Mouse (Mus musculus) adrenal gland, adult (tissue): Measurements from ENCODE around the gene Deup1.

Experiments
- DNase-seq, 2 experiments: peaks; one replicate each; pipeline ENCODE4 v3.0.0; 2022 to 2023; ENCODE audit warnings: low spot score in 1 of 2; ENCODE audit not compliant: inconsistent age in 2 of 2

Deup1 gene

DNA sequence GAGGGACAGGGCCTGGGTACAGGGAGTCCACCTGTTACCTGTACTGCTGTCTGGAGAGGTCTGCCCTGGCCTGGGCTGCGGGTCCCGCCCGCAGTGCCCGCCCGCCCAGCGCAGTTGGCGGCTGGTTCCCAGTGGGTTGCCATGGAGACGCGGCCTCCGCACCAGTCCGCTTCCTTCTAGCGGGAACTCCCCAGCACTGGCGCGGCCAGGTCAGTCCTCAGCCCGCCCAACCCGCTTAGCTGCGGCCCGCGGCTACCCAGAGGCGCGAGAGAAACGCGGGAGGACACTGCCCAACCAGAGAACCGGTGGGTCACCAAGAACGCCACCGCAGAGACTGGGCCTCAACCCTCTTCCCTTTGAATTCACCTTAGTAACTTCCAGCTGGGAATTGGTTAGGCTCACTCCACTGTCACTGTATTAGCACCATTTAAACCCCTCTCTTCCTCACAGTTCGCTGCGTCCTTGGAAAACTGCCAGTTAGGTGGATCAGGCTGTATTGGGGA lies at the start of gene Deup1:
Gene Deup1 (minus strand): TSS at position 149 of the 503 bp plus-strand sequence.
- DNase-seq: peak; percentile 34 to 42

DNA sequence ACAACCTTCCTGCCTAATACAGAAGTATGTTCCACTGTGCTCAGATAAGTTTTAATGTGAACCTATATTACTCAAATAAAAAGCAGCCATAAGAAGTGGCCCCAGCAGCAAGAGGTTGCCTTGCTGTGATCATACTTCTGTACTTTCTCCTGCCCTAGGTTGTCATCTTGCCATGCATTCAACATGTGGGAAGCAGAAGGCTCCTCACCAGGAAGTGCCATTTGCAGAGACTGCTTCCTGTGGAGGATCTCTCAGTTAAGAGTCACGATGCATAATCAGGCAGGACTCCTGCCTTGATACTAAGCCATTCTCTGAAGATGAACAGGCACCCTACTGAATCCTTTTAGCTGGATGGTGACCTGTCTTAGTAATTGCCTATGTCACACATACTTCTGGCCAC lies 44.5 kb upstream of the Deup1 start:
- DNase-seq: no peak

DNA sequence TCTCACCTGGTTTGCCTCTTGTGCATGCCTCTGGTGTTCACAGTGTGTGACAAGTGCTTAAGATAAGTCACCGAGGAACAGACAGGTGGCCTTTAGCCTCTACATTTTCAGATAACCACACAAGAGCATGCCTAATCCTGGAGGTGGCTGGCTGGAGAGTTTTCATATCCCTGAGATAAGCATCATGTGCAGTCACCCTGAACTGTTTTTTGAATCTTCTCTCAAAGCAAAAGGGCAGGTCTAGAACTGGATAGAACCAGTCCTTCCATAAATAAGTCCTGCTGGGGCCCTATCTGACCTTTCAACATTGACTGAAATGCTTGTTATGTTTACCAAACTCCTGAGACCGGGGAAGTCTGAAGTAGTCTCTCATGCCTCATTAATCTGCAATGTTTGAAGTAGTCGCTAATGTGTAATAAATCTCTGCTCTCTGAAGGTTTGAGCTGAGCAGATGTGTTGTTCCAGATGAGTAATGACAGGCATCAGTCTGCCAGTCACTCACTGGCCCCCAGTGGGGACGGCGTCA lies 42.3 kb upstream of the Deup1 start:
- DNase-seq: no peak

DNA sequence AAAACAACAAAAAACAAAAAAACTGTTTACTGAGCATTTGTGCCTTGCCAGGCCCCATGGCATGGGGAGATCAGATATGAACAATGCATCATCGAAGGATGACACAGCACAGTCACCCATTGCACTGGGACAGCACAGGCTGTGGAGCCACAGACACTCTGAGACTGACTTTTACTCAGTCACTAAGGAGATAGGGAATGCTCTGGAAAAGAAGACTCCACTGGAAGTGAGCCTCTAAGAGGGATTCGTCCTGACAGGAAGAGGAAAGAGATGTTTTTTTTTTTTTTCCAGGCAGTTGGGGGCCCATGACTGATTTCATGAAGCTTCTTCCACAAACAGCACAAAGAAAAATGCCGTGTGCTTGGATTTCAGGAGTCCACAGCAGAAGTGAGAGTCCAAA lies 41.7 kb upstream of the Deup1 start:
- DNase-seq: no peak

DNA sequence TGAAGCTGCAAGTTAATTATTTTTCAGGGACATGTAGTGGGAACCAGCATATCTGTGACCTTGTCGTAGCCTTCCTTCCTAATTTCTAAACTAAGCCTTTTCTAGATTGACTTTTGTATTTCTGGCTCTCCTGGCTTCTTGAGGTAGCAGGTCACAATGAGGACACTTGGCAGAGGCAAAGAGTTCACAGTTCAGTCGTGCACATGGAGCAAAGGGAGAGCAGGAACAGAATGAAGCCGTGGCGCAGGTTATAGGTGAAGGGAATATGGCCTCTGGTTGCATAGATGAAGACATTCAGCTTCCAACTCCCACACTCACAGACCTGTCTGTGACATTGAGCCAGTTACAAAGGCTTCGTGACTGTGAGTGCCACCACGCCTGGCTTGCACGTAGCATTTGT lies 36.9 kb upstream of the Deup1 start:
- no peak for DNase-seq

DNA sequence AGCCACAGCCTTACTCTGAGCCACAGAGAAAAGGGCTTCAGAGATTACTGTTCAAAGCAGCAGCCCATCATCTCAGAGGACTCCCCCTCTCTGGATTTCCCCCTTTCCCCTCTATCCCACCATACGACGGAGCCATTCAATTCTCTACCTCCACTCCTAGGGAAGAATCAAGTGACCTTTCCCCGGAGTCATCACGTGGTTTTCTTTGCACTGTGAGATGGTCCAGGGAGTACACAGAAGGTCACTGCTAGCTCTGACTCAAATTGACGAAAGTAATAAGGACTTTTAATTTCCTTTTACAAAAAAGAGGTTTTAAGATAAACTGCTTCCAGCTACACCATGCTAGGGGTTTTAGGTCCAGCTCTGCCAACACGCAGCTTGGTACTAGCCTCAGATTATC lies 31.3 kb upstream of the Deup1 start:
- DNase-seq: peak; percentile 9 to 57

DNA sequence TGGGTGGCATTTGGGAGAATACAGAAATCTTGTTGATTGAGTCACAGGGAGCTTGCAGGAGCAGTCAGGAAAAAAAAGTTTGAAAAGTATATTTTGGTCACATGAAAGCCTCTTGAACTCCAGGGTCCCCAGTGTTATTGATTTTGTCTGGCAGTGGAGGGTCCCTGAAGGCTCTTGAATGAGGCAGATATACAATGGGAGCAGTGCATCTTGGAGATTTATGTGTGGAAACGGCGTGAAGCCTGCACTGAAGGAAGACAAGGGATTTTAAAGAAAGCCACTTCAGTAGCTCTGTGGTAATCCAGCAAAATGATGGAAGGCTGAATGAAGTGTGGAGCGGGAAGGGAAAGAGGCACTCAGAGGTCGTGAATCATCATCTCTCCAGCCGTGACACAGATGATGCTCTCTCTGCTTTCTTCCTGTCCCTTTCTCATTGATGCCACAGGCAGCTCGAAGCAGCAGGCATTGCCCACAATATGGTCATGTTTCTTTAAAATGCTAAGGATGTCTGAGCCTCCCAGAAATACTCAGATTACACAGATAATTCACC lies 30.6 kb upstream of the Deup1 start:
- DNase-seq: peak in 1 of 2 experiments; percentile 37

DNA sequence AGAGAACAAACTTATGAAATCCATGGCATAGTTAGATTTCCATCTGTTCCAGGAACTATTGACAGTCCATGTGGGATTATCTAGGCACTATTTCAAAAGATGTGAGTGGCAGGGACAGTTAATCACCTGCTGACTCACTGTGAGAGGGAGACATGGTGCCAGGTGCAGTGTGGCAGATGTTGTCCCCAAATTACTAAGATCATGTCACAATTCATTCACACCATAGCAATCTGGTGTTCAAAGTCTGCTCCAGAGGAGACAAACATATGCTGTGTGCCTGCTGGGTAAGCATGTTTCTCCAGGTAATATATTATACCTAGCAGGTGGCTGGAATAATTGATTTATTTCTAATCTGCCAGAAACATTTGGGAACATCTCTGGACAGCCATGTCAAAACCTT lies 25.3 kb upstream of the Deup1 start:
- no peak for DNase-seq

DNA sequence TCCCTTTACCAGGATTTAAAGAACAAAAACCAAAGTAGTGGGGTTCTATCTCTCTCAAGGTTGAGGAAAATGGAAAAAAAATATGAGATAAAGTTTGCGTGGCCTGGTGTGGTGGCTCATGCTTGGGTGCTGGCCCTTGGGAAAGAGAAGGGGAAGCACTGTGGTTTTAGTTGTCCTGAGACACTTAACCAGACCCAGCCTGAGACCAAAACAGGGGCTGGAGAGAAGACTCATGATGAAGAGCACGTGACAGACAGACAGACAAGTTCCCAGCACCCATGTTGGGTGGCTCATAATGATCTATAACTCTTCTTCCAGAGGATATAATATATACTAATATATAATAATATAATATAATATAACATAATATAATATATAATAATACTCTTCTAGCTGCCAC lies 22.2 kb upstream of the Deup1 start:
- no peak for DNase-seq

DNA sequence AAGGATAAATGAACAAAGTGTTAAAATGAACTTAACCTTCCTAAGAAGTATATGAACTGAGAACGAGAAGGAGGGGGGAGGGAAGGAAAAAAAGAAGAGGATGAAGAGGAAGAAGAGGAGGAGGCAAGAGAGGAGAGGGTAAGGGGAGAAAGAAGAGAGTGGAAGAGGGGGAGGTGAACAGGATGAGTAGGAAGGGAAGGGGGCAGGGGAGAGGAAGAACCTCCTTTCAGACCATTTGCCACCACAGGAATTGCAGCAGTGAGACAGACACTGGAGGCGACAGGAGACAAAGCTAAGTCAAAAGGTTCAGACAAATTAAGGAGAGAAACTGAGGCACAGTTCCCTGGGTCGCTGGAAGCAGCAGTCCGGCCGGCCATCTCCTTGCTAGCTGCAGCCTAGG lies 349 bp downstream of the Deup1 start:
- no peak for DNase-seq

DNA sequence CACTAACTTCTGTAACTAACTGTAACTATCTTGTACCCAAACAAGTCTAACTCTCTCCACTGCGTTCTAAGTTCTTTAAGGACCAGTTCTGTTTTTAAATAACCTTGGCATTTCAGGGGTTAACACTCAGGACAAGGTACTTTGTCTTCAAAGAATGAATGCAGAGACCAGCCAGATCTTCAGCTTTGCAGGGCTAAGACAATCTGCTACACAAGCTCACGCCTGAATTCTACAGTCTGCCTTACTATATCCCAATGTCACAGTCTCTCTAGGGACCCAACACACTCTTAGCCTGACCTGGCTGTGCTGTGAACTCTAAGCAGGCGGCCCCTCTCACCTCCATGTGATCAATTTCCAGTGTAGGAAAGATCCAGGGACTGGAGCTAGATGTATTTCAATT lies 3.0 kb downstream of the Deup1 start:
- DNase-seq: no peak

DNA sequence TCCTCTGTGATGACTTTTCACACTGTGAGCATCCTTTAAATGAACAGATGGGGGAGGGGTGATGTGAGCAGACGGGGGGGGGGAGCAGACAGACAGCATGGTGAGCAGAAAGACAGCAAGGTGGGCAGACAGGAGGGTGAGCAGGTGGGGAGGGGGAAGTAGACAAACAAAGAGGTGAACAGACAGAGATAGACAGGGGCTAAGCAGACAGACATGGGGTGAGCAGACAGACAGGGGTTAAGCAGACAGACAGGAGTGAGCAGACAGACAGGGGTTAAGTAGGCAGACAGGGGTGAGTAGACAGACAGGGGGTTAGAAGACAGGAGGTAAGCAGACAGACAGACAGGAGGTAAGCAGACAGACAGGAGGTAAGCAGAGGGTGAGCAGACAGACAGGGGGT lies 8.0 kb downstream of the Deup1 start:
- no peak for DNase-seq

DNA sequence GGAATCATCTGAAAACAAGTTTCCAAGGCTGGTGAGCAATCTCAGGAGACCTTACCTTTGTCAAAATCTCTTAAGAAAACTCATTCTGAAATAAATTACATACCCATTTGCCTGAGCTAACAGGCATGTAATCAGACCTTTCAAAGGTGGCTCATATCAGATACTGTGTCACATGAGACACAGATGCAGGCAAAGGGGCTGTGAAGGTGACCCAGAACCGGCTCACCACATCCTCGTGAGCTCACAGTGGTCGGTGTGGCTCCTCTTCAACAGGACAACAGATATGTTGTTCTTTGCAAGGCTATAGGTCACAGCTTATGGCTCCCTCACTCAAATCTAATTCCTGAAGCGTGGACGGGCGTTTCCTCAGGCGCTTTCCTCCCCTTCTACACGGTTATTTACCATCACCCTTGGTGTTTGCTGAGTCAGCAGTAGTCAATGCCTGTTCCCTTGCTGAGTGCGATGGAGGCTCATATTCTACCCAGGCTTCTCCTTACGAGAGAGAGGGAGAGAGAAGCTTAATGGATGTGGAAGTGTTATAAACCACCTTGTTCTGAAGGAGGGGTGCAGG lies 8.6 kb downstream of the Deup1 start:
- no peak for DNase-seq

DNA sequence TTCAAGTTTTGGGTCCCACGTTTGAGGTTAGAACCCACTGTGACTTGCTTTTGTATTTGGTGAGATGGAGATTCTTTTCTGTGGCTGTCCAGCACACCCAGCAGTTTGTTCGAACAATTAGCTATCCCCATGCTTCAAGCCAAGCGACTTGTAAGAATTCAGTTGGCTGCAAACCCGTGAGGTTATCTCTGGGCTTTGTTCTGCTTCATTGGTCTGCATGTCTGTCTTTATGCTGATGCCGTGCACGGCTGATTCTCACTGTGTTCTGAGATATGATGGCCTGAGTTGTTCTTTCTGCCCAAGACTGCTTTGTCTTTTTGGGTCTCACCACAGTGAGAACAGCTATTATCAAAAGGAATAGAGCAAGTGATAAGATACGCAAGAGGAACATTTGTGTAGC lies 10.7 kb downstream of the Deup1 start:
- DNase-seq: no peak

DNA sequence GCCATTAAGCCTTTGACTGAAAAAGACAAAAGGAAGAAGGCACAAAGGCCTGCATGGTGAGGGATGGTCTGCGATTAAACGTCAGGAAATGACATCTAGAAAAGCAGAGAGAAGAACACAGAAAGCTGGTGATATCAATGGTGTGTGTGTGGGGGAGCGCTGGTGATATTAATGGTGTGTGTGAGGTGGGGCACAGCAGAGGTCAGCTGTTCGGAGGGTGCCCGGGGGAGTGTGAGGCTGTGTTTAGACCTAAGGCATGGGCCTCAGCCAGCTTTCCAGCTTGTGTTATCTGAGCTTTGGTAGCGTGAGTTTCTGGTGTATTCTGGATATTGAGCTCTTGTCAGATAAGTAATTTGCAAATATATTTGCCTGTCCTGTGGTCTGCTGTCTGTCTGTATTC lies 11.3 kb downstream of the Deup1 start:
- DNase-seq: no peak

DNA sequence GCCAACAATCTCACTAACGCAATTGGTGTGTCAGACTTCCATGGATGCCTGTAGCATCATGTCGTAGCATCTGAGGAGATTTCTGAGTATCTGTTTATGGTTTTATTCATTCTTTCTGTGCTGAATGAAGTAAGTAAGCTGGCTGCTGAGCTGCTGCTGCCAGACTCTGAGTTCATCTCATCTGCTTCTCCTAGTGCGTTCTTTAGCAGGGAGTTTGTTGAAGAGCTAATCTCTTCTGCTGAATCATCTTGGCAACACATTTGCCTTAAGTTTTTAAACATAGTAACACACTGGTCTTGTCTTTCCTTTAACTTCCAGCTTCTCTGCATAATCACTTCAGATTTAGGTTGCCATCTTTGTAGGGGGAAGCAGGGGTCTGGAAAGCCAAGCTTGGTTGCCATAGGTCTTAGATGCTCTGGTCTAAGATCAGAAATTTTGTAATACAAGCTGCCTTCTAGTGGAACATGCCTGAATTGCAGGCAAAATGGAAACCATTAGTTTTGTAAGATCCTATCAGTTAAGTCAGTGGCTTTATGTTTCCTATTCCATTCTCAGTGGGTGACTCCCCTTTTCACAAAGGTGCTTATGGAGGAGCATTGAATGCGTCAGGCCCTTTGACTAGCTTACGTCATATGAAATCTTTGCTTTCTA lies 18.3 kb downstream of the Deup1 start:
- DNase-seq: no peak

DNA sequence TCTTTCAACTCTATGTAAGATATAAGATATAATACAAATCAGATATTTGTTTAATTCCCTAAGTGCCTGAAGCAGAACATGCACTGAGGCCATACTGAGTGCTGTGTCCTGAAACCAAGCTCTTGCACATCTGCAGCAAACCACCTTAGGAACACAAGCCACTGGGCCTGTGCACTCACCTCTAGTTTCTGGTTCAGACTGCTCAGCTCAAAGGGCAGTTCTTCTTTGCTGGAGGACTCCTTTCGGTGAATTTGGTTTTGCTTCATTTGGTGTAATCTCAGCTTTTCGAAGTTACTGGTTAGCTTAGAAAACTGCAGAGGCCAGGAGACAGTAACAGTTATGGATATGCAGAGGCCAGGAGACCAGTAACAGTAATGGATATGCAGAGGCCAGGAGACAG lies 20.1 kb downstream of the Deup1 start:
- DNase-seq: no peak

DNA sequence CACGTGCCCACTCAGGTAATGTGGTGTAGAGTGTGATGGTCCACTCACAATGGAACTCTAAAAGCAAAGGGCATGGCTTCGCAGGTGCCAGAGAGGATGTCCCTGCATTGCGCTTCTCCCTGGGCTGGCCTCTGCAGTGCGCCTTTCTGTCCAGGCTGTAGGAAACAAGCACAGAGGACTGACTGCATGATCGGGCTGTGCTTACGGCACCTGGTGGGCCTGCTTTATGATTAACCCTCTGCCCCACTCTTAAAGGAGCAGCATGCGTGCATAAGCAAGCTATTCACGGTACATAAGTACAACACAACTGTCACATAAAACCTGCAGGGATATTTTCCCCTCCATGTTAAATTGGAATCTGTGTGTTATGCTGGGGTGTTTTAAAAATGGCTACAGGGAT lies 24.6 kb downstream of the Deup1 start:
- DNase-seq: no peak

DNA sequence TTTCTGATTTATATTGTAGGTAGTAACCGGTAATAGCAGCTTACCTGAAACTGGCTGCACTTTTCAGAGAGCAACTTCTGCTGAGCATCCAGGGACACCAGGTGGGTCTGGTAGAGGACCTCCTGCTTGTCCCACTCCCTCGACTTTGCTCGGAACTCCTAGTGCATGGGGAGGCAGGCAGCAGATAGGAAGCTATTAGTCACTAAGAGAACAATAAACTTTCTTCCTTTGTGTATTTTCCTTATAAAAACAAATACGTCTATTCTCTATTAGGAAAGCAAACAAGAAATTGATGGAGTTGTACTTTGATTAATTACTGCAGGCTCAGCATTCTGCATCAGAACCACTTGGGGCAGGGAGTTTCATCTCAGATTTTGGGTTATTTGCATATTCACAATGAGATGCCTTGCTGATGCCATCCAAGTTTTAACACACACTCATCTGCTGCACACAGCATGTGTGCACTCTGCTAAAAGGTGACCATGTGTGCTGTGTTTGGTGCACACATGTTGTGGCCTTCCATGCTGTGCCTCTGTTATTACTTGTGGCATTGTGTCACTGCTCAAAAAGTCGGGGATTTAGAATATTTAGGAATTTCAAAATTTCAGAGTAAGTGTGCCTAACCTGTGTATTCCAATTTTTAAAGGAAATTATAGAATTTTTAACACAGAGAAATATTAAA lies 26.7 kb downstream of the Deup1 start:
- DNase-seq: no peak

DNA sequence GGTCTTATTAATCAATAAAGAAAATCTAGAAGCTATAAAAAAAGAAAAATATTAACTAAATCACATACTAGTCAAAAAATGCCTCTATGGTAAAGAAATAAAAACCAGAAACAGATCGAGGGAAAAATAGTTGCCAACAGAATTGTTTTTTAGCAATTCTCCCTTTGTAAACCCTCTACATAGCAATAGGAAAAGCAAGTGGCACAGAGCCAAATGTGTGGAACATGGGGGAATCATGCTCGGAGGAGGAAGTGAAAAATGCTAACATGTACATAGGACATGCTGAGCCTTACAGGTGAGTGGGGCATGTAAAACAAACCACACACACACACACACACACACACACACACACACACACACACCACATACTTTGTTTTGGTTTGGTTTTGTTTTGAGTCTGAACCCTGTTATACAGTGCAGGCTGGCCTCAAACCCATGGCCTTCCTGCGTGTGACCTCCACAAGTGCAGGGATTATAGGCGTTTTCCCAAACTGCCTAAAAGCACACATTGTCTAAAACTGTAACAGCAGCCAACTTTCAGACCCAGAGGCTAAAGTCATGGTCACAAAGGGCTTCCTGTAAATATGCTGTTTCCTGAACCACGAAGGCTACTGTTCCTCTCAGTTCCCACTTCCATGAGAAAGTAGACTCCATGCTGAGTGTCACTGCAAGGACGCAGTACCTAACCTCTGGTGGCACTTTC lies 27.4 kb downstream of the Deup1 start:
- peak in 1 of 2 experiments; percentile 26 for DNase-seq

DNA sequence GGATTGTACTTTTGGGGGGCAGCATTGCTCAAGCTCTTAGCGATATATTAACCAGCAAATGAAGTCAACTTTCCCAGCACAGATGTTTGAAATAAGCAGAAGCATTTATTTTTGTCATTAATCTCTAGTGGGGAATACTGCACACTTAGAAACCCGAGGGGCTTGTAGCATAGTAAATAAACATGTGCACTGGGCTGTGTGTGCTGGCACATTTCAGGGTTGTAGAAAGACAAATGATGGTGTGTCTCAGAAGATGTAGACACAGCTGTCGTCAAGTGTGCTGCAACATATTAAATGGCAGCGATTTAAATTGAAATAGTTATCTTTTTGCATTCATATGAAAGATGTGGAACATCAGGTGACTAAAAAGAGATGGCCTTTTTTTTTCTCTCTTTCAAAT lies 31.1 kb downstream of the Deup1 start:
- no peak for DNase-seq
